Comparison of ENCODE assay signal across 8 mouse cellular contexts in genomic region chr17:35077786-35078233, GRCm38 (mm10). TPM values are rescaled to one million over a fixed set of nuclear protein-coding genes. Genes with fewer than 3 reads are reported as not detected.
DNase-seq lines count a peak whose midpoint lies in the region; ATAC-seq and TF ChIP-seq lines count a peak whose summit lies in the region.

Gene Ly6g6d, minus strand, starts transcription at chr17:35078065.

- 6% methylated on average over 14 of the region's 14 CpGs for WGBS in thymus, adult 2 months
- 12% methylated on average over 14 of the region's 14 CpGs for WGBS in forebrain, embryonic 14.5 days
- 13% methylated on average over 14 of the region's 14 CpGs for WGBS in intestine, embryonic 15.5 days
- WGBS in liver, embryonic 15.5 days (ENCODE audit: insufficient replicate concordance), result 13% methylated on average over 14 of the region's 14 CpGs
- WGBS in neural tube, embryonic 12.5 days, result 10% methylated on average over 14 of the region's 14 CpGs

- H3K27ac ChIP-seq in thymus, adult 2 months (ENCODE audit: control insufficient read depth, insufficient read depth, low read length), result no peak within 1 kb of the TSS
- peak within 1 kb of the TSS; percentile 52; the same call in 1 of the 2 replicates for H3K27ac ChIP-seq in forebrain, embryonic 14.5 days (ENCODE audit: low read depth, low read length)
- peak within 1 kb of the TSS; percentile 71 for H3K27ac ChIP-seq in intestine, embryonic 15.5 days
- no peak within 1 kb of the TSS for H3K27ac ChIP-seq in liver, embryonic 15.5 days (replicated peaks)
- no peak within 1 kb of the TSS for H3K27ac ChIP-seq in neural tube, embryonic 12.5 days

- peaks cover 26% of the 10 kb centered on the region for H3K4me1 ChIP-seq in thymus, adult 2 months (replicated peaks; ENCODE audit: control insufficient read depth, insufficient read depth, low read length)
- peaks cover 11% of the 10 kb centered on the region; the same call in 1 of the 2 replicates for H3K4me1 ChIP-seq in forebrain, embryonic 14.5 days (ENCODE audit: control insufficient read depth, insufficient read depth, low read length)
- peaks cover 36% of the 10 kb centered on the region for H3K4me1 ChIP-seq in intestine, embryonic 15.5 days (replicated peaks)
- H3K4me1 ChIP-seq in liver, embryonic 15.5 days (replicated peaks), result peaks cover 46% of the 10 kb centered on the region
- H3K4me1 ChIP-seq in neural tube, embryonic 12.5 days, result peaks cover 18% of the 10 kb centered on the region

- no peak for ATAC-seq in forebrain, embryonic 14.5 days
- ATAC-seq in intestine, embryonic 15.5 days, result peak; percentile 42; the same call in 1 of the 2 replicates
- no peak for ATAC-seq in liver, embryonic 15.5 days (ENCODE audit: insufficient read depth)
- no peak; the same call in 1 of the 2 replicates for ATAC-seq in neural tube, embryonic 12.5 days (ENCODE audit: low FRiP score, low read depth)
- ATAC-seq in megakaryocyte-erythroid progenitor cell, adult 5-6 weeks (replicated peaks; ENCODE audit: low FRiP score, low TSS enrichment, poor library complexity, severe bottlenecking), result no peak
- no peak for ATAC-seq in activated CD4-positive, CD25-positive, alpha-beta regulatory T cell, adult 4 months

- no peak within 1 kb of the TSS for H3K4me3 ChIP-seq in thymus, adult 2 months (ENCODE audit: control insufficient read depth, insufficient read depth, low read length)
- peak within 1 kb of the TSS; percentile 4; the same call in 1 of the 2 replicates for H3K4me3 ChIP-seq in forebrain, embryonic 14.5 days (ENCODE audit: low read depth, low read length)
- peak within 1 kb of the TSS; percentile 13; the same call in 1 of the 2 replicates for H3K4me3 ChIP-seq in intestine, embryonic 15.5 days (replicated peaks)
- H3K4me3 ChIP-seq in liver, embryonic 15.5 days (replicated peaks), result no peak within 1 kb of the TSS
- peak within 1 kb of the TSS; percentile 7; the same call in 1 of the 2 replicates for H3K4me3 ChIP-seq in neural tube, embryonic 12.5 days

- H3K9me3 ChIP-seq in forebrain, embryonic 14.5 days (replicated peaks; ENCODE audit: control insufficient read depth, low read length), result no peaks in the 10 kb centered on the region
- no peaks in the 10 kb centered on the region for H3K9me3 ChIP-seq in intestine, embryonic 15.5 days
- no peaks in the 10 kb centered on the region for H3K9me3 ChIP-seq in liver, embryonic 15.5 days (replicated peaks)
- H3K9me3 ChIP-seq in neural tube, embryonic 12.5 days, result no peaks in the 10 kb centered on the region

- TF ChIP-seq CTCF in thymus, adult 2 months (IDR thresholded peaks at IDR 0.05; ENCODE audit: borderline replicate concordance, control insufficient read depth, extremely low read depth, insufficient read depth, low read length, poor library complexity), result 0 out of 2 replicates have a peak, but pooled peaks have one; percentile 14

- no peak for DNase-seq in thymus, adult 2 months
- no peak for DNase-seq in thymus, postnatal 4 days
- DNase-seq in forebrain, embryonic 14.5 days (ENCODE audit: low spot score), result peak; percentile 26

- peak within 1 kb of the TSS; percentile 41; the same call in 1 of the 2 replicates for H3K9ac ChIP-seq in forebrain, embryonic 14.5 days (ENCODE audit: low read length)
- H3K9ac ChIP-seq in intestine, embryonic 15.5 days, result peak within 1 kb of the TSS; percentile 36; the same call in 1 of the 2 replicates
- H3K9ac ChIP-seq in liver, embryonic 15.5 days, result no peak within 1 kb of the TSS
- peak within 1 kb of the TSS; percentile 45 for H3K9ac ChIP-seq in neural tube, embryonic 12.5 days

- H3K4me2 ChIP-seq in forebrain, embryonic 14.5 days (ENCODE audit: low read length), result peak within 1 kb of the TSS; percentile 35
- peak within 1 kb of the TSS; percentile 55 for H3K4me2 ChIP-seq in intestine, embryonic 15.5 days (replicated peaks)
- H3K4me2 ChIP-seq in liver, embryonic 15.5 days, result peak within 1 kb of the TSS; percentile 29
- peak within 1 kb of the TSS; percentile 54 for H3K4me2 ChIP-seq in neural tube, embryonic 12.5 days (replicated peaks)

- no peak for TF ChIP-seq POLR2A in thymus, adult 2 months (IDR thresholded peaks at IDR 0.05; ENCODE audit: control insufficient read depth, extremely low read depth, insufficient read depth, low read length, poor library complexity)

- H3K36me3 ChIP-seq in thymus, adult 2 months (ENCODE audit: control insufficient read depth, insufficient read depth, low read length), result no peaks in the 10 kb centered on the region
- H3K36me3 ChIP-seq in forebrain, embryonic 14.5 days (ENCODE audit: control insufficient read depth, insufficient read depth, low read length), result no peaks in the 10 kb centered on the region
- H3K36me3 ChIP-seq in intestine, embryonic 15.5 days, result no peaks in the 10 kb centered on the region
- no peaks in the 10 kb centered on the region for H3K36me3 ChIP-seq in liver, embryonic 15.5 days (replicated peaks)
- H3K36me3 ChIP-seq in neural tube, embryonic 12.5 days, result no peaks in the 10 kb centered on the region

- H3K27me3 ChIP-seq in thymus, adult 2 months (ENCODE audit: control insufficient read depth, insufficient read depth, low read length), result no peaks in the 10 kb centered on the region; the same call in 1 of the 2 replicates
- H3K27me3 ChIP-seq in forebrain, embryonic 14.5 days (replicated peaks; ENCODE audit: control insufficient read depth, insufficient read depth, low read length), result no peaks in the 10 kb centered on the region
- H3K27me3 ChIP-seq in intestine, embryonic 15.5 days (replicated peaks), result no peaks in the 10 kb centered on the region
- H3K27me3 ChIP-seq in liver, embryonic 15.5 days, result peaks cover 29% of the 10 kb centered on the region
- H3K27me3 ChIP-seq in neural tube, embryonic 12.5 days (replicated peaks), result 0 out of 2 replicates have a peak, but pooled peaks cover 2% of the 10 kb centered on the region

RNA-seq across cellular contexts. Expression of gene Ly6g6d, which starts in this region (rescaled TPM):
- polyA plus RNA-seq in thymus, adult 2 months (2012; rRNA removed), result 0.59 and 1.5 TPM in 2 replicates
- polyA plus RNA-seq in forebrain, embryonic 14.5 days (2014; fragmentation: Nextera tagmentation; extraction: Ambion mirVana), result 0.76 and 1.1 TPM in 2 replicates
- polyA plus RNA-seq in intestine, embryonic 15.5 days (2015; fragmentation: Nextera tagmentation; extraction: Ambion mirVana), result 5.8 and 5.9 TPM in 2 replicates
- polyA plus RNA-seq in liver, embryonic 15.5 days (2015; fragmentation: Nextera tagmentation; extraction: Ambion mirVana), result 0.41 and 0.70 TPM in 2 replicates
- polyA plus RNA-seq in neural tube, embryonic 12.5 days (2016; fragmentation: Nextera tagmentation; extraction: Ambion mirVana), result 1.9 and 2.2 TPM in 2 replicates
- total RNA-seq in megakaryocyte-erythroid progenitor cell, adult 5-6 weeks (2014; fragmentation: Nextera tagmentation), result not detected in 2 replicates
- not detected in 2 replicates for total RNA-seq in megakaryocyte-erythroid progenitor cell, adult 5-6 weeks (2017)
- not detected for polyA plus RNA-seq in activated CD4-positive, CD25-positive, alpha-beta regulatory T cell, adult 4 months (2017; shearing (Covaris generic))

Comparison
In these comparisons a context has a peak if more than half of its experiments do, and no peak if none do; other contexts are left out.
1. H3K27ac ChIP-seq: peak in forebrain, embryonic 14.5 days (single experiment) and intestine, embryonic 15.5 days (single experiment); none in thymus, adult 2 months (single experiment), liver, embryonic 15.5 days (single experiment) and neural tube, embryonic 12.5 days (single experiment).
2. H3K4me3 ChIP-seq: peak in forebrain, embryonic 14.5 days (single experiment), intestine, embryonic 15.5 days (single experiment) and neural tube, embryonic 12.5 days (single experiment); none in thymus, adult 2 months (single experiment) and liver, embryonic 15.5 days (single experiment).
3. Peak in every context shown above with its lines, with median percentiles within 50 percentile points of each other: H3K4me2 ChIP-seq.